Mouse (Mus musculus): Measurements from ENCODE around the gene Gm11983. TPM values are rescaled to one million over a fixed set of nuclear protein-coding genes. Genes with fewer than 3 reads are reported as not detected.
"Not testable (repeated sequence)": the region's sequence is repeated elsewhere in the genome, so short reads cannot be mapped to it uniquely, and the experiment has no call there.

The Gm11983 gene
- total and polyA plus RNA-seq, 3 experiments: not detected

- H3K9ac ChIP-seq (ENCODE audit: low read depth, low read length): no peak overlapping the region
- H3K4me3 ChIP-seq: no peak overlapping the region
- no peaks in the 10 kb centered on the region for H3K36me3 ChIP-seq (ENCODE audit: control insufficient read depth, insufficient read depth, low read length)
- intact Hi-C loops (cut with DNase I): no loop called here
- no peaks in the 10 kb centered on the region for H3K79me2 ChIP-seq (replicated peaks; ENCODE audit: control insufficient read depth, insufficient read depth, low read length)
- no peak for TF ChIP-seq POLR2A (IDR thresholded peaks at IDR 0.05; ENCODE audit: insufficient read depth, low read depth, low read length)
- TF ChIP-seq EP300 (IDR thresholded peaks at IDR 0.05; ENCODE audit: insufficient read depth, low read depth, low read length): no peak
- no peak for TF ChIP-seq CTCF (IDR thresholded peaks at IDR 0.05)
- peaks cover 1% of the 10 kb centered on the region; the same call in 1 of the 2 replicates for H3K4me1 ChIP-seq (ENCODE audit: control insufficient read depth, insufficient read depth, low read length)
- no peaks in the 10 kb centered on the region; the same call in 1 of the 2 replicates for H3K27me3 ChIP-seq (ENCODE audit: control insufficient read depth, insufficient read depth, low read length)
- H3K27ac ChIP-seq: no peak overlapping the region
- DNase-seq: no peak
- WGBS: 72% methylated on average over 3 of the region's 3 CpGs
Observed at GRCm38 (mm10) chr11:6862185-6862584, 24.7 kb upstream of the Gm11983 start.

DNA sequence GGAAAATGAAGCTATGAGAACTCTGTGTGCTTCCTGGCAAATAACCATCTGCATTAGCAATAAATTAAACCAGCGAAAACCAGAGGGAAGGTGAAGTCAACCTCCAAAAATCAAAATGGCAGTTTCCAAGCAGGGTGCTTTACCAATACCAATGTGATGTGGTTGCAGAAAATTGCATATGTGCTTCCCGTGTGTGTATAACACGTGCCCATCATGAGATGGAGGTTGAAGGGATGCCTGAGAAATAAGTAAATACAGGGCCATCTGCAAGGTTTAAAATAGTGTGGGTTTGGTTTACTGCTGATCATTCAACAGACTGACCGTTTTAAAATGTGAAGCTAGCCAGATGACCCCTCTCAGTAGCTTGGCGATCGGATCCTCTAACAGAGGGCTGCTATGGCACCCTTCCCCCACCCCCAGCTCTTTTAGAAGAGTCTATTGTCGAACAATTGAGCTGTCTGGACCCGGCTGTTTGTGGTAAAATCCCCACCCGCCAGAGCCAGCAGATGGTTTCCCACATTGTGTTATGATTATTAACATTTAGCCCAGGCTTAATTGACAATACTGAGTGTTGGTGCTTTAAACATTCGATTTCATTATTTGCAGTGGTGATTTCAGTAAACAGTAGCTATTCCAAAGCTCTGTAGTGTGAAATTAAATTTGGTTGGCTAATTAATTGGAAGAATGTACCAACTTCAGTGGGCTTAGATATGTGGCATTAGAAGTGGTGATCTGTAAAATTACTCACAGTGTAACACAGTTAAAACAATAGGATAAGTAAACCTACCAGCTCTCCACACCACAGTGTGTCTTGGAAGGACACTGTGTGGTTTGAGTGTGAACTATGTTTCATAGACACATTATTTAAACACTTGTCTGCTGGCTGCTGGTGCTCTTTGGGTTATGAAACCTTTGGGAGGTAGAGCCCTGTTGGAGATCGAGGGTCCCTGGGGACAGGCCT, 22.7 kb upstream of the Gm11983 start:
- H3K27ac ChIP-seq: no peak overlapping the region
- no peaks in the 10 kb centered on the region for H3K79me2 ChIP-seq (replicated peaks; ENCODE audit: control insufficient read depth, insufficient read depth, low read length)
- no peak for DNase-seq
- TF ChIP-seq POLR2A (IDR thresholded peaks at IDR 0.05; ENCODE audit: insufficient read depth, low read depth, low read length): no peak
- TF ChIP-seq EP300 (IDR thresholded peaks at IDR 0.05; ENCODE audit: insufficient read depth, low read depth, low read length): no peak
- TF ChIP-seq CTCF (IDR thresholded peaks at IDR 0.05): no peak
- WGBS: 57% methylated on average over 11 of the region's 11 CpGs
- H3K9ac ChIP-seq (ENCODE audit: low read depth, low read length): no peak overlapping the region
- peaks cover 1% of the 10 kb centered on the region; the same call in 1 of the 2 replicates for H3K4me1 ChIP-seq (ENCODE audit: control insufficient read depth, insufficient read depth, low read length)
- intact Hi-C loops (cut with DNase I): no loop called here
- no peaks in the 10 kb centered on the region; the same call in 1 of the 2 replicates for H3K27me3 ChIP-seq (ENCODE audit: control insufficient read depth, insufficient read depth, low read length)
- H3K36me3 ChIP-seq (ENCODE audit: control insufficient read depth, insufficient read depth, low read length): no peaks in the 10 kb centered on the region
- no peak overlapping the region for H3K4me3 ChIP-seq

DNA sequence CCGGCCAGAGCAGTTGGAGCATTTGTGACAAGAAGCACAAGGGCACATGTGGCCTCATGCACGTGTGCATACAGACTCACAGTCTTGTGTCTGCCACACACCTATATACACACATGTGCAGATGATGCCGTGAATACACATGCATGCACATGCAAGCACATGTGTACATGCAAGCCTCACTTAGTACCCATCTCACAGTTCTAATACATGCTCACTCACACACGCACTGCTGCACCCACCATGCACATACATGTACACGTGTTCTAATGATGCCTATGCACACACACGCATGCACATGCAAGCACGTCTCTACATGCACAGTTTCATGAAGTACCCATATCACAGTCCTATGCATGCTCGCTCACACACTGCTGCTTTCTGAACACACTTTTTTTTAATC, 21.6 kb upstream of the Gm11983 start:
- Histone ChIP-seq H3K79me2 (replicated peaks; ENCODE audit: control insufficient read depth, insufficient read depth, low read length) (no peaks in the 10 kb centered on the region), H3K27me3 (ENCODE audit: control insufficient read depth, insufficient read depth, low read length) (no peaks in the 10 kb centered on the region; the same call in 1 of the 2 replicates), H3K27ac (no peak overlapping the region), H3K4me1 (ENCODE audit: control insufficient read depth, insufficient read depth, low read length) (peaks cover 1% of the 10 kb centered on the region; the same call in 1 of the 2 replicates), H3K9ac (ENCODE audit: low read depth, low read length) (no peak overlapping the region), H3K4me3 (no peak overlapping the region), H3K36me3 (ENCODE audit: control insufficient read depth, insufficient read depth, low read length) (no peaks in the 10 kb centered on the region)
- WGBS: 84% methylated on average over 8 of the region's 8 CpGs
- intact Hi-C loops (cut with DNase I): no loop called here
- no peak for TF ChIP-seq CTCF (IDR thresholded peaks at IDR 0.05)
- no peak for DNase-seq

- Histone ChIP-seq H3K79me2 (replicated peaks; ENCODE audit: control insufficient read depth, insufficient read depth, low read length) (no peaks in the 10 kb centered on the region), H3K27me3 (ENCODE audit: control insufficient read depth, insufficient read depth, low read length) (no peaks in the 10 kb centered on the region; the same call in 1 of the 2 replicates), H3K36me3 (ENCODE audit: control insufficient read depth, insufficient read depth, low read length) (no peaks in the 10 kb centered on the region), H3K9ac (ENCODE audit: low read depth, low read length) (no peak overlapping the region), H3K4me1 (ENCODE audit: control insufficient read depth, insufficient read depth, low read length) (no peaks in the 10 kb centered on the region), H3K27ac (no peak overlapping the region), H3K4me3 (no peak overlapping the region)
- intact Hi-C loops (cut with DNase I): no loop called here
- TF ChIP-seq EP300 (IDR thresholded peaks at IDR 0.05; ENCODE audit: insufficient read depth, low read depth, low read length): no peak
- no peak for TF ChIP-seq POLR2A (IDR thresholded peaks at IDR 0.05; ENCODE audit: insufficient read depth, low read depth, low read length)
- TF ChIP-seq CTCF (IDR thresholded peaks at IDR 0.05): no peak
- DNase-seq: no peak
- 79% methylated on average over 3 of the region's 3 CpGs for WGBS
Observed at GRCm38 (mm10) chr11:6855942-6856341, 18.5 kb upstream of the Gm11983 start.

- H3K27ac ChIP-seq; H3K9ac ChIP-seq (ENCODE audit: low read depth, low read length); DNase-seq; H3K36me3 ChIP-seq (ENCODE audit: control insufficient read depth, insufficient read depth, low read length); H3K4me1 ChIP-seq (ENCODE audit: control insufficient read depth, insufficient read depth, low read length); H3K27me3 ChIP-seq (ENCODE audit: control insufficient read depth, insufficient read depth, low read length); H3K4me3 ChIP-seq; H3K79me2 ChIP-seq (replicated peaks; ENCODE audit: control insufficient read depth, insufficient read depth, low read length); intact Hi-C loops (cut with DNase I): not testable (repeated sequence)
- 46% methylated on average over 4 of the region's 4 CpGs for WGBS
Observed at GRCm38 (mm10) chr11:6853366-6853765, 15.9 kb upstream of the Gm11983 start.

DNA sequence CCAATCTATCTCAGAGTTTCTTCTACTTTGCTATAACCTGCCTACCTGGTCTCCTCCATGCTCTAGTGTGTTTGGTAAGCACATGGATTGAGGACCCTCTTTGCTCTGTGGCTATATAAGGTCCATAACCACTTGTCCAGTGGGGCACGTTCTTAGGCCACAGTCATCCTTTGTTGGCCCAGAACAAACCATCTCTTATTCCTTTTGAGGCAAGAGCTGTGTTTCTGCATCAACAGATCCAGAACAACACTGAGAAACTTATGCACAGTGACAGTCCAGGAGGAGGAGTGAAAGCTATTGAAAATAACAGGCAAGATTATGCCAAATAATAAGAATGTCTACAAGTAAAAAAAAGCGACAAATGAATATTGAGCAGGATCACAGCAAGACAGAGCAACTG, 6.4 kb upstream of the Gm11983 start:
- intact Hi-C loops (cut with DNase I): no loop called here
- no peak for DNase-seq
- Histone ChIP-seq H3K4me3 (no peak overlapping the region), H3K27me3 (ENCODE audit: control insufficient read depth, insufficient read depth, low read length) (no peaks in the 10 kb centered on the region), H3K36me3 (ENCODE audit: control insufficient read depth, insufficient read depth, low read length) (no peaks in the 10 kb centered on the region), H3K27ac (no peak overlapping the region), H3K4me1 (ENCODE audit: control insufficient read depth, insufficient read depth, low read length) (no peaks in the 10 kb centered on the region), H3K9ac (ENCODE audit: low read depth, low read length) (no peak overlapping the region), H3K79me2 (replicated peaks; ENCODE audit: control insufficient read depth, insufficient read depth, low read length) (no peaks in the 10 kb centered on the region)
- TF ChIP-seq CTCF (IDR thresholded peaks at IDR 0.05): no peak
- no peak for TF ChIP-seq EP300 (IDR thresholded peaks at IDR 0.05; ENCODE audit: insufficient read depth, low read depth, low read length)
- TF ChIP-seq POLR2A (IDR thresholded peaks at IDR 0.05; ENCODE audit: insufficient read depth, low read depth, low read length): no peak
- 82% methylated on average over 2 of the region's 2 CpGs for WGBS

Measured in heart, adult 2 months (tissue).